Mouse (Mus musculus): ENCODE results near the gene Phc3.
"Not testable (repeated sequence)": the region's sequence is repeated elsewhere in the genome, so short reads cannot be mapped to it uniquely, and the experiment has no call there.

The Phc3 gene

DNA sequence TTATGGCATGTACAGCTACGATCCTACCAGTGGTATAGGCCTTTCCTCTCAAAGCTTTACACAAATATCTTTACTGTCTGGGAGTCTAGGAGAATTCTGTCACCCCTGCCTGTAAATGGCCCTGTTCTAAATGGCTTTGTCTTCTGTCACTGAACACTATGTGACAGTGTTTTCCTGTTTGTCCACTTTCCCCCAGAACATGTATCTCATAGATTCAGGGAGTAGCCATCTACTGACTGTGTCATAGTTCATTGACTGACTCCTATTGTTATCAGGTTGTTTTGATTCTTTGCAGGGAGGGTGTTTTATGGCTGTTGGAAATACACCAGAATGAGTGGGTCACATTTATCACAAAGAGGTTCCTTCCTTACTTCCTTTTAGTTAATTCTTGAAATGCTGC lies 99.2 kb downstream of the Phc3 start:
- DNase-seq (ENCODE audit: low read depth, low spot score), result no peak

DNA sequence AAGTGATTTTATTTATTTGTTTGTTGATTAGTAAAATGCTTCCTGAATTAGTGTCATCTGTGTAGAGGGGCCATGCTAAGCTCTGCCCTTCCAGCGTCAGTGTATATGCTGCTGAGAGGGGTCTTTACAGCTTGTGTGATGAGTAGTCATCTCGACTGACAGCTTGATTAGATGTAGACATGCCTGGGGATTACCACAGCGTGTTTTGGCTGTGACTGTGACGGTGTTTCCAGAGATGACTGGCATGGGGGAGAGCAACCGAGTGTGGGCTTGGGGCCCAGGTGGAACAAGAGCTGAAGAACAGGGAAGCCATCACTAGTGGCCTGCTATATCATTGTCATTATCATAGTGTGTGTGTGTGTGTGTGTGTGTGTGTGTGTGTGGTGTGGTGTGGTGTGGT lies 100.6 kb downstream of the Phc3 start:
- no peak for DNase-seq (ENCODE audit: low read depth, low spot score)

DNA sequence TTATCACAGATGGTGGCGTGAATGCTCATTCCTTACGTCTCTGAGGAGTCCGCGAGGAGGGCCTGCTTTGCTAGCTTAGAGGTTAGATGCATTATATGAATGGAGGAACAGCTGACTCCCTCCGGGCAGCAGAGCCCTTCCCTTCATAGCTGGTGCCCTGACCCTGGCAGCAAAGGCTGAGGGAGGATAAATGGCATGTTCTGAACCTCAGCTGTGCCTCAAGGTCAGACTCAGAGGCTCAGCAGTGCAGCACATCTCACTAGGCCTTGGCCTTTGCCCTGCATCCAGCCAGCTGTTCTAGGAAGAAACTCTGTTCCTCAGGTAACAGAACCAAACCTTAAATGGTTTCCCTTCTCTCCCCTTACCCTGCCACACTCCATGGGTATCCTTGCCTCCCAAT lies 101.0 kb downstream of the Phc3 start:
- DNase-seq (ENCODE audit: low read depth, low spot score), result no peak

DNA sequence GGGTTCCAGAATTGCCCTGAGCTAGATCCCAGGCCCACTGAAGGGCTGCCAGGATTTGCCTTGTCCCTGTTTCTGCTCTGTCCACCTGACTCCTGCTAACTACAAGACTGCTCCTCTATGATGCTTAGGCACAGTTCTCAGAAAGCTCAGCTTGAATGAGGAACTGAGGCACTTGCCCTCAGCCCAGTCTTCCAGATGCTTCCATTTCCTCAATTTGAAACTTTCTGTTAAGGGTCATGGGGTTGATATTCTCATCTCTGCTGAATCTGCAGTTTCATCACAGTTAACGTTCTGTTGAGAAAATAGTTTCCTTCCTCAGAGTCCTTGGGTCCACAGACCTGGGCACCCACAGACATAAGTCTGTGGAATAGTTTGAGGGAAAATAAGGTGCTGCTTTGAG lies 104.6 kb downstream of the Phc3 start:
- DNase-seq (ENCODE audit: low read depth, low spot score), result no peak

DNA sequence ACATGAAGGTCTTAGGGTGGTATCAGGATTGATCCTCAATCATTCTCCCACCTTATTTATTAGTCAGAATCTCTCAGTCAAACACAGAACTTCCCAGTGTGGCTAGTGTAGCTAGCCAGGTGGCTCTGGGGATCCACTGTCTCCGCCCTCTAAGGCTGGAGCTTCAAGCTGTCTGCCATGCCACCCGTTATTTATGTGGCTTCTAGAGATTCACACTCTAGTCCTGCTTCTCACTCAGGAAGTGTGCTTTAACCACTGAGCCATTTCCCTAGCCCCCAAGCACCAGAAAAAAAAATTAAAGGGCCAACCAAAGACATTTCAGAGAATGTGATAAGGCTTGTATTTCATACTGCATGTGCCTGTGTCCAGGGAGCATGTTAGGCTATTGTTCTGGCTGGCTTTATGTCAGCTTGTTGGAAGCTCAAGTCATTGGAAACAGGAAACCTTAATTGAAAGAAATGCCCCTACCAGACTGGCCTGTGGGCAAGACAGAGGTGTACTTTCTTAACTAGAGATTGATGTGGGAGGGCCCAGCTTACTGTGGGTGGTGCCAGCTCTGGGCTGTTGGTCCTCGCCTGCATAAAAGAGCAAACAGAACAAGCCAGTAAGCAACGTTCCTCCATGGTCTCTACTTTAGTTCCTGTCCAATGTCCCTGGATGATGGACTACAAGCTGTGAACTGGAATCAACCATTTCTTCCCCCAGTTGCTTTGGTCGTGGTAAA lies 105.3 kb downstream of the Phc3 start:
- DNase-seq (ENCODE audit: low read depth, low spot score), result no peak

DNA sequence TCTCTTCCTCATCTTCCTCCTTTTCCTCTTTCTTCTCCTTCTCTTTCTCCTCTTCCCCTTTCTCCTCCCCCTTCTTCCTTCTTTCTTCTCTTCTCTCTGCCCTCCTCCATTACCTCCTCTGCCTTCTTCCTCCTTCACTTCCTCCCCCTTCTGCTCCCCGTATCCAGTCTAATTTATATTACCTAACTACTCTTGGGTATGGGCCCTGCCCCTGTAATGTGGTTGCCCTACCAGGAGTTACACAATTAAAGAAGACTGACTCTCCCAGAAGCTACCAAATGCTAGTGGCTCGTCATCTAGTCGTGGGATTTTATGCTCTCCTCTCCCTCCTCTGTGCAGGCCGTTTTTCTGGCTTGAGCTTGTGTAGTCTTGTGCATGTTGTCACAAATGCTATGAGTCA lies 108.5 kb downstream of the Phc3 start:
- DNase-seq (ENCODE audit: low read depth, low spot score), result no peak

DNA sequence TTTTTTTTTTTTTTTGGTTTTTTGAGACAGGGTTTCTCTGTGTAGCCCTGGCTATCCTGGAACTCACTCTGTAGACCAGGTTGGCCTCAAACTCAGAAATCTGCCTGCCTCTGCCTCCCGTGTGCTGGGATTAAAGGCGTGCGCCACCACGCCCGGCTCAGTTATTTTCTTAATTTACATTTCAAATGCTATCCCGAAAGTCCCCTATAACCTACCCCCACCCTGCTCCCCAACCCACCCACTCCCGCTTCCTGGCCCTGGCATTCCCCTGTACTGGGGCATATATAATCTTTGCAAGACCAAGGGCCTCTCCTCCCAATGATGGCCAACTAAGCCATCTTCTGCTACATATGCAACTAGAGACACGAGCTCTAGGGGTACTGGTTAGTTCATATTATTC lies 109.6 kb downstream of the Phc3 start:
- DNase-seq (ENCODE audit: low read depth, low spot score), result not testable (repeated sequence)

DNA sequence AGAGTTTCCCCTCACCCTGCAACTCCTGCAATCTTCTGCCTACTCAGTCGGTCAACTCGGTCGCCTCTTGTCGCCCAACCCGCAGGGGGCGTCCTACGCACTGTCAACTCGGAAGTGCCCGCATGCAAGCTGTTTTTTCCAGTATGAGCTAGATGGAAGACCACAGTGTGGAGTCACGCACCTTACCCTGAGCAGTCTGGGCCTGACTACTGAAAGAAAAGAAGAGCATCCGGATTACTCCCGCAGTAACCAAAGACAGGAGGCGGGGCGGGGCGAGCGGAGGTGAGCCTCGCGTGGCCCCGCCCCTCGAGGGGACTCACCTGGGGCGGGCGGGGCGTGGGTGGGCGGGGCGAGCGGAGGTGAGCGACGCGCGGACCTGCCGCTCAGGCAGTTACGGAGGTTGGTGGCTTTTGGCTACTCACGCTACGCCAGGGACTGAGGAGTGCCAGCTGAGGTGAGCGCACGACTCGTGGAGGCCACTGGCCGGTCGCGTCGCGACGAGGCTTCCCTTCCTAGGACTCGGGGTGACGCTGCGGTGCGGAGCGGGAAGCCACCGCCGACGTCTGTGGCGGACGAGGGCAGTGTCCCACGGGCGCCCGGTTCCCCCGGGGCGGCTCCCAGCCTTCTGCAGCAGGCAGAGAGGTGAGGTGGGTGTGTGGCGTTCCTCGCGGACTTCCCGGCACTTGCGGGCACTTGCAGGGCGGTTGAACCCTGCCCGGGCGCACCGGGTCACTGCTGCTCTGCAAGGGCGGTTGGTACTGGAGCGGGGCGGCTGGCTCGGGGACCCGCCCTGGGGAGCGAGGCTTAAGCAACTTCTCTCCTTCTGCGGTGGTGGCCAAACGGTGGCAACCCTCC lies 113.4 kb downstream of the Phc3 start, which contains the start of gene Gpr160:
TSS of gene Gpr160 (plus strand) at position 347 of the 855 bp plus-strand sequence.
- peak; percentile 13 for DNase-seq (ENCODE audit: low read depth, low spot score)

DNA sequence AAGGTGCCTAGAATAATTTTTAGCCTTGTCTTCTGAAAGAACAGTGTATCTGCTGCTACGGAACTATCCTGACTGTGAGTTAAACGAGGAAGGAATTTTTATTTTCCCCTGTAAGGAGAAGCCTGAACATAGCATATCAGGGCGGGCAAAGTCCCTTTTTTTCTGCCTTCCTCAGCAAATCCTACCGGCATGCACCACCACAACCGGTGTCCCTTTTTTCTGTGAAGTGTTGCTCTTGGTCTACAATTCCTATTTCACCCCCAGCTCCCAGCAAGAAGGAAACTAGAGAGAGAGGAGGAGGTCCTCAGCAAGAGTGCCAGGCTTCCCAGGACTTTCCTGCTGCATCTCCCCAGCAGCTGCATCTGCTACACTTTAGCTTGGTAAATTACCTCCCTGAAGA lies 115.6 kb downstream of the Phc3 start:
- no peak for DNase-seq (ENCODE audit: low read depth, low spot score)

DNA sequence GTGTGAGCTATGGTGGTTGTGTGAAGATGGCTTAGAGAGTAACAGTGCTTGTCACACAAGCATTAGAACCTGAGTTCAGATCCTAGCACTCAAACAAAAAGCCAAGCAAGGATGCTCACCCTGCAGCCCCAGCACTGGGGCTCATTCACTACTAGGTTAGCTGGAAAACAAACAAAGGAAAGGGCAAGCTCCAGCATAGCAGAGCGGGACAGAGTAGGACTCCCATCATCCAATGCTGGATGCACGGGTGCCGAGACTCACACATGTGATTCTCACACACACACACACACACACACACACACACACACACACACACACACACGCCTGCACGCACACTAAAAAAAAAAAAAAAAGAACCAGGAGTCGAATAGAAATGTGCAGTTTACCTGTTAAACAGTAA lies 117.8 kb downstream of the Phc3 start:
- DNase-seq (ENCODE audit: low read depth, low spot score), result no peak

Measured in retina, adult 2 months (tissue).